Mouse (Mus musculus): Measurements from ENCODE around the gene Olfr1026. TPM values are rescaled to one million over a fixed set of nuclear protein-coding genes. Genes with fewer than 3 reads are reported as not detected.

Gene Olfr1026
- polyA plus RNA-seq (2015; fragmentation: Nextera tagmentation; extraction: Ambion mirVana) = not detected in 2 replicates

- Histone ChIP-seq H3K4me2 (replicated peaks) (no peak within 1 kb of the TSS), H3K9ac (replicated peaks) (no peak within 1 kb of the TSS), H3K27me3 (no peaks in the 10 kb centered on the region), H3K9me3 (no peaks in the 10 kb centered on the region), H3K4me1 (no peaks in the 10 kb centered on the region), H3K27ac (replicated peaks) (no peak within 1 kb of the TSS), H3K36me3 (no peaks in the 10 kb centered on the region), H3K4me3 (no peak within 1 kb of the TSS)
- ATAC-seq (replicated peaks) = no peak
- WGBS = 85% methylated on average over 3 of the region's 3 CpGs
Measured at GRCm38 (mm10) chr2:85921258-85921657, at the start of gene Olfr1026. Gene Olfr1026 (plus strand): TSS chr2:85921558.

- H3K4me1 ChIP-seq = no peaks in the 10 kb centered on the region
- 74% methylated on average over 2 of the region's 2 CpGs for WGBS
- H3K27ac ChIP-seq (replicated peaks) = no peak within 1 kb of the TSS
- ATAC-seq (replicated peaks) = no peak
- no peak within 1 kb of the TSS for H3K4me3 ChIP-seq
- no peak within 1 kb of the TSS for H3K9ac ChIP-seq (replicated peaks)
- H3K36me3 ChIP-seq = no peaks in the 10 kb centered on the region
- H3K27me3 ChIP-seq = no peaks in the 10 kb centered on the region
- H3K9me3 ChIP-seq = no peaks in the 10 kb centered on the region
- no peak within 1 kb of the TSS for H3K4me2 ChIP-seq (replicated peaks)
Measured at GRCm38 (mm10) chr2:85885340-85885739, 36.0 kb upstream of the Olfr1026 start, which contains the start of gene Olfr1023. Gene Olfr1023 (plus strand): TSS chr2:85885640.

- no peak within 1 kb of the TSS for H3K27ac ChIP-seq (replicated peaks)
- ATAC-seq (replicated peaks) = no peak
- no peaks in the 10 kb centered on the region for H3K4me1 ChIP-seq
- no peak within 1 kb of the TSS for H3K4me2 ChIP-seq (replicated peaks)
- no peak within 1 kb of the TSS for H3K9ac ChIP-seq (replicated peaks)
- H3K36me3 ChIP-seq = no peaks in the 10 kb centered on the region
- no peak within 1 kb of the TSS for H3K4me3 ChIP-seq
- 89% methylated on average over 3 of the region's 3 CpGs for WGBS
- H3K27me3 ChIP-seq = no peaks in the 10 kb centered on the region
- H3K9me3 ChIP-seq = no peaks in the 10 kb centered on the region
Measured at GRCm38 (mm10) chr2:85904952-85905351, 16.4 kb upstream of the Olfr1026 start, which contains the start of gene Olfr1024. Gene Olfr1024 (minus strand): TSS chr2:85905052.

GRCm38 (mm10) chr2:85913197-85913596 is 8.2 kb upstream of the Olfr1026 start:
- H3K36me3 ChIP-seq = no peaks in the 10 kb centered on the region
- no peak overlapping the region for H3K9ac ChIP-seq (replicated peaks)
- H3K4me2 ChIP-seq (replicated peaks) = no peak overlapping the region
- H3K9me3 ChIP-seq = no peaks in the 10 kb centered on the region
- ATAC-seq (replicated peaks) = peak; percentile 53; the same call in 1 of the 2 replicates
- H3K4me1 ChIP-seq = no peaks in the 10 kb centered on the region
- no peaks in the 10 kb centered on the region for H3K27me3 ChIP-seq
- H3K27ac ChIP-seq (replicated peaks) = no peak overlapping the region
- no peak overlapping the region for H3K4me3 ChIP-seq

GRCm38 (mm10) chr2:85914893-85915292 is 6.5 kb upstream of the Olfr1026 start, which contains the start of gene Olfr1025-ps1:
Gene Olfr1025-ps1 (plus strand): TSS chr2:85915193.
- Histone ChIP-seq H3K9me3 (no peaks in the 10 kb centered on the region), H3K27me3 (no peaks in the 10 kb centered on the region), H3K36me3 (no peaks in the 10 kb centered on the region), H3K9ac (replicated peaks) (no peak within 1 kb of the TSS), H3K27ac (replicated peaks) (no peak within 1 kb of the TSS), H3K4me1 (no peaks in the 10 kb centered on the region), H3K4me2 (replicated peaks) (no peak within 1 kb of the TSS), H3K4me3 (no peak within 1 kb of the TSS)
- ATAC-seq (replicated peaks) = no peak
- WGBS = 55% methylated on average over 1 of the region's 1 CpGs

GRCm38 (mm10) chr2:85950137-85950536 is 28.8 kb downstream of the Olfr1026 start, which contains the start of gene Olfr1028:
Gene Olfr1028 (plus strand): TSS chr2:85950437.
- H3K4me1 ChIP-seq = no peaks in the 10 kb centered on the region
- WGBS = 75% methylated on average over 1 of the region's 1 CpGs
- no peak within 1 kb of the TSS for H3K4me2 ChIP-seq (replicated peaks)
- H3K36me3 ChIP-seq = no peaks in the 10 kb centered on the region
- H3K9ac ChIP-seq (replicated peaks) = no peak within 1 kb of the TSS
- no peak for ATAC-seq (replicated peaks)
- H3K9me3 ChIP-seq = no peaks in the 10 kb centered on the region
- no peaks in the 10 kb centered on the region for H3K27me3 ChIP-seq
- H3K4me3 ChIP-seq = no peak within 1 kb of the TSS
- no peak within 1 kb of the TSS for H3K27ac ChIP-seq (replicated peaks)

GRCm38 (mm10) chr2:85973595-85973994 is 52.2 kb downstream of the Olfr1026 start, which contains the start of gene Olfr1029:
Gene Olfr1029 (plus strand): TSS chr2:85973895.
- no peak within 1 kb of the TSS for H3K27ac ChIP-seq (replicated peaks)

More at GRCm38 (mm10) chr2:85973595-85973994, 52.2 kb downstream of the Olfr1026 start, which contains the start of gene Olfr1029:
- no peaks in the 10 kb centered on the region for H3K36me3 ChIP-seq
- 86% methylated on average over 2 of the region's 2 CpGs for WGBS
- no peak within 1 kb of the TSS for H3K4me3 ChIP-seq
- no peak within 1 kb of the TSS for H3K9ac ChIP-seq (replicated peaks)
- no peaks in the 10 kb centered on the region for H3K27me3 ChIP-seq
- no peaks in the 10 kb centered on the region for H3K9me3 ChIP-seq
- no peak for ATAC-seq (replicated peaks)
- no peaks in the 10 kb centered on the region for H3K4me1 ChIP-seq
- H3K4me2 ChIP-seq (replicated peaks) = no peak within 1 kb of the TSS

Other genes with a start within 250 kb of the Olfr1026 start
- gene Olfr1006, start 242.8 kb upstream of the Olfr1026 start, polyA plus RNA-seq (2015; fragmentation: Nextera tagmentation; extraction: Ambion mirVana) = not detected in 2 replicates
- gene Olfr1008, start 232.1 kb upstream of the Olfr1026 start, polyA plus RNA-seq (2015; fragmentation: Nextera tagmentation; extraction: Ambion mirVana) = not detected in 2 replicates
- gene Olfr1009, start 206.1 kb upstream of the Olfr1026 start, polyA plus RNA-seq (2015; fragmentation: Nextera tagmentation; extraction: Ambion mirVana) = not detected in 2 replicates
- not detected in 2 replicates for gene Olfr1012, start 158.8 kb upstream of the Olfr1026 start, polyA plus RNA-seq (2015; fragmentation: Nextera tagmentation; extraction: Ambion mirVana)
- not detected in 2 replicates for gene Olfr1013, start 154.5 kb upstream of the Olfr1026 start, polyA plus RNA-seq (2015; fragmentation: Nextera tagmentation; extraction: Ambion mirVana)
- not detected in 2 replicates for gene Olfr1014, start 148.8 kb upstream of the Olfr1026 start, polyA plus RNA-seq (2015; fragmentation: Nextera tagmentation; extraction: Ambion mirVana)
- gene Olfr1015, start 139.5 kb upstream of the Olfr1026 start, polyA plus RNA-seq (2015; fragmentation: Nextera tagmentation; extraction: Ambion mirVana) = not detected in 2 replicates
- gene Olfr1016, start 119.0 kb upstream of the Olfr1026 start, polyA plus RNA-seq (2015; fragmentation: Nextera tagmentation; extraction: Ambion mirVana) = not detected in 2 replicates
- not detected in 2 replicates for gene Olfr1018, start 103.1 kb upstream of the Olfr1026 start, polyA plus RNA-seq (2015; fragmentation: Nextera tagmentation; extraction: Ambion mirVana)
- gene Olfr1019, start 76.1 kb upstream of the Olfr1026 start, polyA plus RNA-seq (2015; fragmentation: Nextera tagmentation; extraction: Ambion mirVana) = not detected in 2 replicates
- gene Olfr1020, start 74.5 kb upstream of the Olfr1026 start, polyA plus RNA-seq (2015; fragmentation: Nextera tagmentation; extraction: Ambion mirVana) = not detected in 2 replicates
- not detected in 2 replicates for gene Olfr1022, start 53.0 kb upstream of the Olfr1026 start, polyA plus RNA-seq (2015; fragmentation: Nextera tagmentation; extraction: Ambion mirVana)
- not detected in 2 replicates for gene Olfr1023, start 35.9 kb upstream of the Olfr1026 start, polyA plus RNA-seq (2015; fragmentation: Nextera tagmentation; extraction: Ambion mirVana)
- gene Olfr1024, start 16.5 kb upstream of the Olfr1026 start, polyA plus RNA-seq (2015; fragmentation: Nextera tagmentation; extraction: Ambion mirVana) = not detected in 2 replicates
- not detected in 2 replicates for gene Olfr1025-ps1, start 6.4 kb upstream of the Olfr1026 start, polyA plus RNA-seq (2015; fragmentation: Nextera tagmentation; extraction: Ambion mirVana)
- gene Olfr1028, start 28.9 kb downstream of the Olfr1026 start, polyA plus RNA-seq (2015; fragmentation: Nextera tagmentation; extraction: Ambion mirVana) = not detected in 2 replicates
- not detected in 2 replicates for gene Olfr1029, start 52.3 kb downstream of the Olfr1026 start, polyA plus RNA-seq (2015; fragmentation: Nextera tagmentation; extraction: Ambion mirVana)
- gene Olfr1030, start 57.7 kb downstream of the Olfr1026 start, polyA plus RNA-seq (2015; fragmentation: Nextera tagmentation; extraction: Ambion mirVana) = not detected in 2 replicates
- not detected in 2 replicates for gene Olfr1031, start 68.7 kb downstream of the Olfr1026 start, polyA plus RNA-seq (2015; fragmentation: Nextera tagmentation; extraction: Ambion mirVana)
- not detected in 2 replicates for gene Olfr1032, start 84.0 kb downstream of the Olfr1026 start, polyA plus RNA-seq (2015; fragmentation: Nextera tagmentation; extraction: Ambion mirVana)
- gene Olfr1033, start 99.1 kb downstream of the Olfr1026 start, polyA plus RNA-seq (2015; fragmentation: Nextera tagmentation; extraction: Ambion mirVana) = not detected in 2 replicates
- not detected in 2 replicates for gene Olfr1034, start 124.3 kb downstream of the Olfr1026 start, polyA plus RNA-seq (2015; fragmentation: Nextera tagmentation; extraction: Ambion mirVana)
- not detected in 2 replicates for gene Olfr1036, start 152.4 kb downstream of the Olfr1026 start, polyA plus RNA-seq (2015; fragmentation: Nextera tagmentation; extraction: Ambion mirVana)
- gene Olfr1037, start 165.8 kb downstream of the Olfr1026 start, polyA plus RNA-seq (2015; fragmentation: Nextera tagmentation; extraction: Ambion mirVana) = not detected in 2 replicates
- gene Olfr1039, start 214.4 kb downstream of the Olfr1026 start, polyA plus RNA-seq (2015; fragmentation: Nextera tagmentation; extraction: Ambion mirVana) = not detected in 2 replicates
- not detected in 2 replicates for gene Olfr1040, start 225.2 kb downstream of the Olfr1026 start, polyA plus RNA-seq (2015; fragmentation: Nextera tagmentation; extraction: Ambion mirVana)
- not detected in 2 replicates for gene Olfr1042, start 240.3 kb downstream of the Olfr1026 start, polyA plus RNA-seq (2015; fragmentation: Nextera tagmentation; extraction: Ambion mirVana)
- not detected in 2 replicates for gene Olfr1043, start 246.0 kb downstream of the Olfr1026 start, polyA plus RNA-seq (2015; fragmentation: Nextera tagmentation; extraction: Ambion mirVana)